Mouse (Mus musculus): Measurements from ENCODE around the gene Col25a1.

GRCm38 (mm10) chr3:130381691-130382090 is 250.4 kb downstream of the Col25a1 start:
- TF ChIP-seq POLR2A (IDR thresholded peaks at IDR 0.05; ENCODE audit: borderline replicate concordance, extremely low read depth, insufficient read depth, insufficient read length, poor library complexity, severe bottlenecking) (no peak), CTCF (IDR thresholded peaks at IDR 0.05; ENCODE audit: borderline replicate concordance, extremely low read depth, insufficient read depth, insufficient read length) (no peak)
